Mouse (Mus musculus): ENCODE results near the gene Srp14. TPM values are rescaled to one million over a fixed set of nuclear protein-coding genes. Genes with fewer than 3 reads are reported as not detected.

The Srp14 gene
- total RNA-seq, 2 experiments from 2014 or later = 168 to 197 TPM

DNA sequence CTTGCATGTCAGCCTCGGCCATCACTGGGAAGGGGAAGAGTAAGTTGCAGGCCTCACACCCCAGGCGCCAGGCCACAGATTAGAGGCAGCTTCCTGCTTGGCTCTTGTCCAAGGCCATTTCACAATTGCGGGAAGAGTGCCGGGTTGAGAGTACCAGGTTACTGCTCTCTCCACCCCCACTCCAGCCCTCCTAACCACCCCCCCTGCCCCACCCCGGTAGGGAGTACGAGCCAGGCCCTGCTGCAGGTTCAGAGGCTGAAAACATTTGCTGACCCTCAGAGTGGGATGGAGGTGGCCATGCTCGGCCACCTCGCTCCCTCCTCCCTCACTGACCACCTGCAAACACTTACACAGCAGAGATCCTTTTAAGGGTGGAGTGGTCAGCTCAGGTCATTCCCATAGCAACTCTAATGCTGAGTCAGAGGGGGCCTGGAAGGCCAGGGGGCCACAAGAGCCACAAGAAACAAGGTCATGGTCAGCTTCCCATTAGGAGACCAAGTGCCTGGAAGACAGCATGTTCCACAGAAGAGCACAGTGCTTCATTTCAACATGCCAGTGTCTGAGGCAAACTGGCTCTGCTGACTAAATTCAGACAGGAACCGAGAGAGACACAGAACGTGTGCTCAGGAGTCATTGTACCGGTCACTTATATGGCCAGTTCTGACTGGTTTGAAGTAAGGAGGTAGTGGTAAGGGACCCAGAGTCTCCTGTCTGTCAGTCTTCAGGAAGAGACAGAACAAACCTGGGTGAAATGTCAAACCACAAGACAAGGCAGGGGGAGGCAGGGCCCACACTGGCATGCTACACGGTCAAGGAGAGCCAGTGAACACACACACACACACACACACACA is 11.0 kb upstream of the Srp14 start:
- DNase-seq = no peak

DNA sequence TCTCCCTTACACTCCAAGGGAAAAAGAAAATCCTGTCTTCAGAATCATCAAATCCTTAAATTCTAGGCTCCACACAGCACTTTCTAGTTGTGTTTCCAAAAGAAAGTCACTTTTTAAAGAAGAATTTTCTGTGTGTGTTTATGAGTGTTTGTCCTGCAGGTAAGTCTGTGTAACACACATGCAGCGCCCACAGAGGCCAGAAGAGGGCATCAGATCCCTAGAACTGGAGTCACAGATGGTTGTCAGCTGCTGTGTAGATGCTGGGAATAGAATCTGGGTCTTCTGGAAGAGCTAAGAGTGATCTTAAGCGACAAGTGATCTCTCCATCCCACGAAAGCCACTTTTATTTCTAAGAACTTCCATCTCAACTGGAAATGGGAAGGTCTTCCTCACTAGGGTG is 8.3 kb upstream of the Srp14 start:
- DNase-seq = no peak

GRCm38 (mm10) chr2:118486933-118487332 is 7.4 kb upstream of the Srp14 start:
- peak; percentile 58 to 73 for DNase-seq

GRCm38 (mm10) chr2:118485415-118485814 is 5.9 kb upstream of the Srp14 start:
- no peak for DNase-seq

- DNase-seq = no peak
Measured at GRCm38 (mm10) chr2:118484386-118484898, 4.9 kb upstream of the Srp14 start.

DNA sequence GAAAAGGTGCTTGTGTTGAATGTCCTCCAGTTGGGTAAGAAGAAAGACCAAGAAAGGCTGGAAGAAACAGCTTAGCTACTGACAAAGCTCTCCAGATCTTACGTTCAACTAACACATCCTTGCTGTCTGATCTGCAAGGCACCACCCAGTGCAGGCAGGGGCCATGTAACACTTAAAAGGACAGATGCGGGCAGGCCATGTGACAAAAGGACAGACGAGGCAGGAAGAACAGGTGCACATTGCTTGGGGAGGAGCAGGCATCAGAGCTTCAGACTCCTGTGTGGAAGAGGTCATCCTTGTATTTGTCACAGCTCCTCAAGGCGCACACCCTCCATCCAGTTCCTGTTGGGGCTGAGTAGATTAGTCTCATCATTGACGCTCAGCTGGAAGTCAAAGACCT is 3.5 kb upstream of the Srp14 start:
- no peak for DNase-seq

DNA sequence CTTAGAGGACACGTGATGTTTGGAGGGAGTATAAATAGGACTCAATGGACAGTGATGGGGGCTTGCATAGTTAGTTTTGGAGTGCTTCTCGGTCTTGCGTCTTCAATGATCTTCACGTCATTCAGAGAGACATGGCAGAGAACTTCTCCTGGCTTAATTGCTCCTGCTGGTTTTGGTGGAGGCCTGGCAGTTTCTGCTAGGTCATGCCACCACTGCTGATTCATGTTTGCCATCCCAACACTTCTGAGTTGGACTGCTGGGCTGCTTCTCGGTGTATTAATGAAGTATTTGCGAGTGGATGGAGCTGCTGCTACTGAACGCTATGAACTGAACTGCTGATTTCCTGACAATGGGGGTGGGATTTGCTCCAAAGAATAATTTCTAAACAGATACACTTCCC is 1.4 kb upstream of the Srp14 start:
- DNase-seq = no peak

GRCm38 (mm10) chr2:118478833-118479549 is 520 bp downstream of the Srp14 start:
- no peak for DNase-seq

DNA sequence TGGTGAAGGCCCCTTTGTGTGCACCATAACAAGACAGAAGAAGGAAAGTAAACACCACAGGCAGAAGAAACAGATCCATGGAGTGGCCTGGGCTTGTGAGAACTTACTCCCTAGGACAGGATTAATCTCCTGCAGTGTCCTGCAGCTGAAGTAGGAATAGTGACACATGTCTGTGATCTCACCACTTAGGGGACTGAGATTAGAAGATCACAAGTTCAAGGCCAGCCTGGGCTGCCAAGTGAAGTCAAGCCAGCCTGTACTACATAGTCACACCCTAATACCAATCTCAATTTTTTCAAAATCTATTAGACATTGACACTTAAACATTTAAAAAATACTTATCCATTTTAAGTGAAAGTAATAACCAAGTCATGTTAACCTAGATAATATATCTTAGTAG is 11.2 kb downstream of the Srp14 start:
- no peak for DNase-seq

DNA sequence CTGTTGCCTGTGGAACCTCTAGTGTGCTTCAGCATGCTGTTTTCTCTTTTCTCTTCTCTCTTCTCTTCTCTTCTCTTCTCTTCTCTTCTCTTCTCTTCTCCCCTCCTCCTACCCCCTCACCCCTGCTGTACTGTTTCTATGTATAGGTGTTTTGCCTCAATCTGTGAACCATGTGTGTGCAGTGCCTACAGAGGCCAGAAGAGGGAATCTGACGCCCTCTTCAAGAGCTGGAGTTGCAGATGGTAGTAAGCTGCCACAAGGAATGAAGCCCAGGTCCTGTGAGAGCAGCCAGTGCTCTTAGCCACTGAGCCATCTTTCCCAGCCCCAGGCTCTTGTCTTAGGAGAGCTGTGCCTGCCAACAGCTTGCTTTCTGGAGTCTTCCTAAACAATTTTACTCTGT is 12.9 kb downstream of the Srp14 start:
- no peak for DNase-seq

GRCm38 (mm10) chr2:118465894-118466293 is 13.6 kb downstream of the Srp14 start:
- no peak for DNase-seq

DNA sequence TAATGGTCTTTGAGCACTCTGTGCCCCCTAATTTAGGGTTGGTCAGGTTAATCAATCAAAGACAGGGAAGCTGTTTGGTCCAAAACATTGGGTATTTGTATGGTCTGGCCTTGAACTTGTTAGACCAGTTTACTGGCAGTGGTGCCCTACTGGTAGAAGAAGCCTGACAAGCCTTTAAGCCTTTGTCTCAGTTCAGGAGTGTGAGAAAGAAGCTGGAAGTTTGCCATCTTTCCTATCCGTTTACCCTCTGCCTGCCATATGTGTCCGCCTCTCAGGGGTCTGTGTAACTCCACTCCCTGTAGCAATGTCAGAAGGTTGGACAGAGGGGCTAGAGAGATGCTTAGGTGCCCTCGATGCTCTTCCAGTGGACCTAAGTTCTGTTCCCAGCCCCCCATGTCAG is 15.1 kb downstream of the Srp14 start:
- no peak for DNase-seq

DNA sequence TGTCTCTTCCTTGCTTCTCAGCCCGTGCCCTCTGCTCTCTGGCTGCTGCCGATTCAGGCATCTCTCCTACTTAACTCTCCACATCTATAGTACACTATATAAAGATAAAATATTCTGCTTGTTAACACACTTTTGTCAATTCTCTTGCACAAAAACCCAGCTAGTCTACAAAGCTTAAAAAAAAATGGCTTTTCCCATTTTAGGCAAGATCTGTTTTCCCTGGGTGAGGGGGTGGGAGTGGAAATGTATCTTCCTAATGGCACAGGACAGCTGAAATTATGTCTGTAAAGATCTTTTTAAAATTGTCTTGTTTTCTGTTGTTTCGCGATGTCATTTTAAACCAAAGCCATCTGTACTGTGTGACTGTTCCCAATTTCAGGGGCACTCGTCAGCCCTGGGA is 16.0 kb downstream of the Srp14 start:
- DNase-seq = no peak

GRCm38 (mm10) chr2:118461480-118462165 is 17.9 kb downstream of the Srp14 start:
- DNase-seq = no peak

DNA sequence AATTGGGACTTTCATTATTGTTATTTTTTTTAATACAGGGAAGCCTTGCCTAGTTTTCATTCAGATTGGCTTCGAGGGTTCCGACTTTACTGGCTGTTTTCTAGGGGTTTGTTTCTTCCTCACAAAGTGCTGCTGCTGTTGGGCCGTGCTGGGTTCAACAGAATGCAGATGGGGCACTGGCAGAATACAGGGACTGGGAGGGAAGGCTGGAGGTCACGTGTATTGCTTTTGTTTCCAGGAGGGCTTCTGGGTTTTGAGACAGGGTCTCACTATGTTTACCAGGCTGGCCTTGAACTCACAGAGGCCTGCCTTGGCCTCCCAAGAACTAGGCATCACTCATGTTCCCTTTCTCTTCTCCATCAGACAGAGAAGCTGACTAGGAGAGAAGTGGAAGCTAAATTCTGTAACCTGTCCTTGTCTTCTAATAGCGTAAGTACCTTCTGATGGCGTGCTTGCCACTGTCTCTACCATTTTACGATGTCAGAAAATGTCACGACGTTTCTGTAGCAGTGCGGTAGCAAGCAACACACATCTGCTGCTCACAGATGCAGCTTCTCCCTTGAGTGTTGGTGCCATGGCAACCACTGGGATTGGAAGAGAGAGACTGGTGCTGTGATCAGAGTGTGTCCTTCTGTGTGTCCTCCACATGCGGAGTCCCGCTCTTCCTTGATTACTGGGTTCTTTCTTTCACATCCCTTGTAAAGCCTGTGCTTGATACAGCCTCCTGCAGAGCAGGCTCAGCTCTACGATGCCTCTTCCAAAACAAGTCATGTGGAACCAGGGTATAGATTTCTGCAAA is 21.8 kb downstream of the Srp14 start:
- DNase-seq = peak; percentile 44 to 56

- DNase-seq = no peak
Measured at GRCm38 (mm10) chr2:118457029-118457428, 22.5 kb downstream of the Srp14 start.

GRCm38 (mm10) chr2:118451056-118451455 is 28.5 kb downstream of the Srp14 start:
- no peak for DNase-seq

GRCm38 (mm10) chr2:118448181-118448580 is 31.3 kb downstream of the Srp14 start:
- no peak for DNase-seq

- DNase-seq = no peak
Measured at GRCm38 (mm10) chr2:118445696-118446674, 33.5 kb downstream of the Srp14 start.

GRCm38 (mm10) chr2:118442723-118443122 is 36.8 kb downstream of the Srp14 start:
- DNase-seq = no peak

DNA sequence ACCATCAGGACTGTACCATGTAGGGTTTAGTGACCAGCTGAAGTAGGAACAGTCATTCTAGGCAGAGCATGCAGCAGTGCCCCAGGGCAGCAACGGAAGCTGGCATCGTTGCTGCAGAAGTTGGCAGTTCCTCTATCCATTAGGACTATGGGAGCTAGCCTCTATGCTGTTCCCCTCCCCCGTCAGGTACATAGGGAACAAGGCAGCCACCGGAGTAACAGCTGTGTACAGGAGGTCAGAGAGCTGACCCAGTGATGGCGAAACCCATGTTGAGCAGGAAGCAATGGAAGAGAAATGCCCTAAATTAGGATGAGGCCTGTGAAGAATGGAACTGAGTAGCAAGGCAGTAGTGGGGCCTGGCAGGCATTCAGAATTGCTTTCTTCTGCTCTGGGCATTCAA is 37.3 kb downstream of the Srp14 start:
- no peak for DNase-seq
